Mouse (Mus musculus) intestine, embryonic 16.5 days (tissue): ENCODE results near the gene Olfr92. TPM values are rescaled to one million over a fixed set of nuclear protein-coding genes. Genes with fewer than 3 reads are reported as not detected.

Experiments
- ATAC-seq: fragments of 200-750 bp; cut with Nextera tagmentation; 2 replicates; pipeline ENCODE4 v1.8.0; 2017; ENCODE audit warnings: moderate TSS enrichment, moderate library complexity
- H3K27ac ChIP-seq: fragments of 300-500 bp; sonication (generic); 2 replicates; pipeline ENCODE4 v1.5.1; 2014; ENCODE audit warnings: mild to moderate bottlenecking, low read length
- H3K27me3 ChIP-seq: fragments of 300-500 bp; sonication (generic); replicated peaks from 2 replicates; pipeline ENCODE4 v1.6.1; 2014; ENCODE audit warnings: low read length, control low read depth, mixed read lengths; ENCODE audit not compliant: control insufficient read depth, insufficient read depth
- H3K36me3 ChIP-seq: fragments of 300-500 bp; sonication (generic); 2 replicates; pipeline ENCODE4 v1.6.1; 2014; ENCODE audit warnings: low read length, control low read depth; ENCODE audit not compliant: control insufficient read depth, insufficient read depth
- H3K4me1 ChIP-seq: fragments of 300-500 bp; sonication (generic); 2 replicates; pipeline ENCODE4 v1.6.1; 2014; ENCODE audit warnings: low read length, control low read depth, mixed read lengths; ENCODE audit not compliant: control insufficient read depth, insufficient read depth
- H3K4me2 ChIP-seq: fragments of 300-500 bp; sonication (generic); 2 replicates; pipeline ENCODE4 v1.6.1; 2014; ENCODE audit warnings: low read depth, low read length, control low read depth
- H3K4me3 ChIP-seq: fragments of 300-500 bp; sonication (generic); 2 replicates; pipeline ENCODE4 v1.5.1; 2014; ENCODE audit warnings: mild to moderate bottlenecking, low read length
- H3K9ac ChIP-seq: fragments of 300-500 bp; sonication (generic); 2 replicates; pipeline ENCODE4 v1.6.1; 2014; ENCODE audit warnings: low read depth, low read length
- H3K9me3 ChIP-seq: fragments of 300-500 bp; sonication (generic); 2 replicates; pipeline ENCODE4 v1.6.1; 2016; ENCODE audit warnings: low read length, control low read depth; ENCODE audit not compliant: control insufficient read depth
- WGBS: fragments of 180-500 bp; shearing (Covaris S2); extraction: QIAGEN DNeasy Blood & Tissue Kit; methylation state at CpG from one replicate; pipeline ENCODE4 v1.1.7; 2014; 5-methylcytosine and 5-hydroxymethylcytosine counted together
- polyA plus RNA-seq: library from polyadenylated mRNA; unstranded; fragments of >200 nt; fragmentation: Nextera tagmentation; extraction: Ambion mirVana; gene quantifications from 2 replicates; pipeline ENCODE4 v1.2.1, GENCODE M21; 2015

Olfr92 gene
- polyA plus RNA-seq, 1 experiment from 2014 or later = not detected

DNA sequence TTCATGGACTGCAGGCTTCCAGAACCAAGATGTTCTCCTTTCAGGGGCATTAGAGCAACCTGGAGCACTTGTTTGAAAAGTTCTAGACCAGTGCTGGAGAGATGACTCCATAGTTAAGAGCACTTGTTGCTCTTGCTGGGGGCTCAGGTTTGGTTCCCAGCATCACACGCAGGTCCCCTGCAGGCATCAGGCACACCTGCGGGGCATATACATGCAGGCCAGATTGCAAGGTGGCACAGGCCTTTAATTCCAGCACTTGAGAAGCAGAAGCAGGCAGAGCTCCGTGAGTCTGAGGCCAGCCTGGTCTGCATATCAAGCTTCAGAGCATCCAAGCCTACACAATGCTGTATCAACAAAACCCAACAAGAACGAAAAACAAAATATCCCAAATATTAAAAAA lies 38.2 kb downstream of the Olfr92 start:
- no peak overlapping the region for H3K4me3 ChIP-seq
- H3K9me3 ChIP-seq = no peaks in the 10 kb centered on the region
- H3K27me3 ChIP-seq = no peaks in the 10 kb centered on the region
- H3K36me3 ChIP-seq = no peaks in the 10 kb centered on the region
- no peaks in the 10 kb centered on the region for H3K4me1 ChIP-seq
- no peak overlapping the region for H3K27ac ChIP-seq
- H3K4me2 ChIP-seq = no peak overlapping the region
- 86% methylated on average over 4 of the region's 4 CpGs for WGBS
- no peak overlapping the region for H3K9ac ChIP-seq
- no peak for ATAC-seq

- Histone ChIP-seq H3K4me1 (no peaks in the 10 kb centered on the region), H3K36me3 (no peaks in the 10 kb centered on the region), H3K9me3 (no peaks in the 10 kb centered on the region), H3K9ac (no peak overlapping the region), H3K4me3 (no peak overlapping the region), H3K27ac (no peak overlapping the region), H3K4me2 (no peak overlapping the region), H3K27me3 (no peaks in the 10 kb centered on the region)
- WGBS = 11% methylated on average over 5 of the region's 5 CpGs
- ATAC-seq = no peak
Measured at GRCm38 (mm10) chr17:37080119-37080518, 39.8 kb downstream of the Olfr92 start.

DNA sequence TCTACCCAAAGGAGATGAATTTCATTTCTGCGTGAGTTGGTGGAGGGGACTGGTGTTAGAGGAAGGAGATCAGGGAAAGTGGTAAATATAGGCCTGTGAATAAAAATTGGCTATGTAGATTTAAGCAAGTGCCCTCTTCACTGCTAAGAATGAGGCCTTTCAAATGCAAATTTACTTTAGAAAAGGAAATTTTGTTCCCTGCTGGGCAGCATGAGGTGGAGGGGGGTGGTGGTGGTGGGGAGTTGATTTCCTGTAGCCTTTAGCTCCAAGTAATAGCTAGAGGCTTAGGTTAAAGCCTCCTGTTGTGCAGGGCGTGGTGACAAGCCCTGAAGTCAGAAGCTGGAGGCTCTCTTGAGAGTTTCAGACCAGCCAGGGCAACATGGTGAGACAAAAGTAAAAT lies 40.9 kb downstream of the Olfr92 start:
- Histone ChIP-seq H3K4me3 (no peak overlapping the region), H3K36me3 (peaks cover 4% of the 10 kb centered on the region; the same call in 1 of the 2 replicates), H3K27ac (no peak overlapping the region), H3K4me1 (no peaks in the 10 kb centered on the region), H3K4me2 (no peak overlapping the region), H3K27me3 (no peaks in the 10 kb centered on the region), H3K9ac (no peak overlapping the region), H3K9me3 (no peaks in the 10 kb centered on the region)
- no peak for ATAC-seq
- WGBS = 46% methylated on average over 2 of the region's 2 CpGs

DNA sequence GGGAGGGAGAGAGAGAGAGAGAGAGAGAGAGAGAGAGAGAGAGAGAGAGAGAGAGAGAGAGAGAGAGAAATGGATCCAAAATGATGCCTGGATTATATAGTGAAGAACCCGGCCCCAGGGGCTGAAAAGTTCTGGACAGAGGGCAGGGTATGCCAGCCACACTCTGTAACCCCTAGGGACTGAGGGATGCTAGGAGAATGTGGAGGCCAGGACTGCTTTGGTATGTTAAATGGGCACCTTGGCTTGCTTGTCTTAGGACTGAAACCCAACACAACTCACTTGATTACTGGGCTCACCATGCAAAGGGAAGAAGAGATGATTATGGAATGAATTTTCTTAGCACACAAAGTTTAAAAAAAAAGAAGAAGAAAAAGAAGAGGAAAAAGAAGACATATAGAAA lies 41.7 kb downstream of the Olfr92 start:
- Histone ChIP-seq H3K36me3 (peaks cover 4% of the 10 kb centered on the region; the same call in 1 of the 2 replicates), H3K4me2 (no peak overlapping the region), H3K9ac (no peak overlapping the region), H3K9me3 (no peaks in the 10 kb centered on the region), H3K4me3 (no peak overlapping the region), H3K4me1 (no peaks in the 10 kb centered on the region), H3K27ac (no peak overlapping the region), H3K27me3 (no peaks in the 10 kb centered on the region)
- 59% methylated on average over 1 of the region's 1 CpGs for WGBS
- no peak for ATAC-seq

GRCm38 (mm10) chr17:37075766-37076165 lies 44.1 kb downstream of the Olfr92 start:
- Histone ChIP-seq H3K4me3 (no peak overlapping the region), H3K27ac (no peak overlapping the region), H3K4me2 (no peak overlapping the region), H3K36me3 (peaks cover 4% of the 10 kb centered on the region; the same call in 1 of the 2 replicates), H3K4me1 (no peaks in the 10 kb centered on the region), H3K9ac (no peak overlapping the region), H3K9me3 (no peaks in the 10 kb centered on the region), H3K27me3 (no peaks in the 10 kb centered on the region)
- 87% methylated on average over 2 of the region's 2 CpGs for WGBS
- ATAC-seq = no peak

DNA sequence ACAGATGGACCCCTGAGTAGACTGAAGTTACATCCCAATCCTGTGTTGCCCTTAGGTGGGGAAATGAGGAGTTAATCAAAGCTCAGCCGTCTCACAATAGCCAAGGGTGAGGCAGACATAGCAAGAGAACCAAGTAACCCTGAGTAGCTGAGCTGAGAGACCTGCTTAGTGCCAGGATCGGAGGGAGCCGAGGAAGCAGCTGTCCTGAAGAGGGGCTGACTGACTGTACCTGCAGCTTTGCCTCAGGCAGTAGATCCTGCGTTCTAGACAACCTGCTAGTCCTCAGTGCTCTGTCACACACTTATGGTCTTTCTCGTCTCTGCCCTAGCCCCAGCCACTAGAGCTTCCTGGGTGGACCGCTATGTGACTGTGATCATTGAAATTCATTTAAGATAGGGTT lies 44.7 kb downstream of the Olfr92 start:
- no peak for ATAC-seq
- no peak overlapping the region for H3K9ac ChIP-seq
- no peaks in the 10 kb centered on the region for H3K27me3 ChIP-seq
- no peaks in the 10 kb centered on the region for H3K4me1 ChIP-seq
- H3K36me3 ChIP-seq = peaks cover 4% of the 10 kb centered on the region; the same call in 1 of the 2 replicates
- H3K4me3 ChIP-seq = no peak overlapping the region
- H3K9me3 ChIP-seq = no peaks in the 10 kb centered on the region
- WGBS = 93% methylated on average over 6 of the region's 6 CpGs
- no peak overlapping the region for H3K4me2 ChIP-seq
- H3K27ac ChIP-seq = no peak overlapping the region

DNA sequence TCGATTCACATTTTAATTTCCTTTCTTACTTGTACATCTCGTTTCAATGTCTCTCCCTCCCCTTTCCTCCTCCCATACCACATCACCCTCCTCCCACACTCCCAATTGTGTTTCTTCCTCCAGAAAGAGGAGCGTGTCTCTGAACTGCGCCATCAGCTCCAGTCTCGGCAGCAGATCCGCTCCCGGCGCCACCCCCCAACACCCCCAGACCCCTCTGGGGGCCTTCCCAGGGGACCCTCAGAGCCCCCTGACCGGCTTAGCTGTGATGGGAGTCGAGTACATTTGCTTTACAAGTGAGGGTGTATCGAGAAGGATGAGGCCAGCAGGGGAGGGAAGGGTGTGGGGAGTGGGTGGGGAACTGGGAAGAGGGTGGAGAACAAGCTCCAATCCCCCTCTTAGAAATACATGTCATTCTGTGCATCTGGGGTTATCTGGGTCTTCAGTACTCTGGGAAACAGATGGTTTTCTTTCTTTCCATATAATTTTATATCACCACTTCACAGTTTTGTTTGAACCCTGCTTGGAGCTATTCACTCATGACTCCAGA lies 47.1 kb downstream of the Olfr92 start:
- ATAC-seq = no peak
- no peak overlapping the region for H3K4me3 ChIP-seq
- no peak overlapping the region for H3K4me2 ChIP-seq
- H3K27me3 ChIP-seq = no peaks in the 10 kb centered on the region
- WGBS = 64% methylated on average over 11 of the region's 11 CpGs
- H3K4me1 ChIP-seq = no peaks in the 10 kb centered on the region
- H3K27ac ChIP-seq = no peak overlapping the region
- no peak overlapping the region for H3K9ac ChIP-seq
- H3K36me3 ChIP-seq = peaks cover 4% of the 10 kb centered on the region; the same call in 1 of the 2 replicates
- H3K9me3 ChIP-seq = no peaks in the 10 kb centered on the region

- Histone ChIP-seq H3K9ac (no peak overlapping the region), H3K4me1 (no peaks in the 10 kb centered on the region), H3K4me2 (no peak overlapping the region), H3K9me3 (no peaks in the 10 kb centered on the region), H3K27ac (no peak overlapping the region), H3K27me3 (no peaks in the 10 kb centered on the region), H3K36me3 (peaks cover 4% of the 10 kb centered on the region; the same call in 1 of the 2 replicates), H3K4me3 (no peak overlapping the region)
- 80% methylated on average over 12 of the region's 12 CpGs for WGBS
- ATAC-seq = no peak
Measured at GRCm38 (mm10) chr17:37072080-37072729, 47.7 kb downstream of the Olfr92 start.

GRCm38 (mm10) chr17:37070121-37070520 lies 49.8 kb downstream of the Olfr92 start:
- Histone ChIP-seq H3K27me3 (no peaks in the 10 kb centered on the region), H3K4me1 (no peaks in the 10 kb centered on the region), H3K36me3 (peaks cover 4% of the 10 kb centered on the region; the same call in 1 of the 2 replicates), H3K9ac (no peak overlapping the region), H3K4me2 (no peak overlapping the region), H3K9me3 (no peaks in the 10 kb centered on the region), H3K27ac (no peak overlapping the region), H3K4me3 (no peak overlapping the region)
- no peak for ATAC-seq
- WGBS = 85% methylated on average over 8 of the region's 8 CpGs

DNA sequence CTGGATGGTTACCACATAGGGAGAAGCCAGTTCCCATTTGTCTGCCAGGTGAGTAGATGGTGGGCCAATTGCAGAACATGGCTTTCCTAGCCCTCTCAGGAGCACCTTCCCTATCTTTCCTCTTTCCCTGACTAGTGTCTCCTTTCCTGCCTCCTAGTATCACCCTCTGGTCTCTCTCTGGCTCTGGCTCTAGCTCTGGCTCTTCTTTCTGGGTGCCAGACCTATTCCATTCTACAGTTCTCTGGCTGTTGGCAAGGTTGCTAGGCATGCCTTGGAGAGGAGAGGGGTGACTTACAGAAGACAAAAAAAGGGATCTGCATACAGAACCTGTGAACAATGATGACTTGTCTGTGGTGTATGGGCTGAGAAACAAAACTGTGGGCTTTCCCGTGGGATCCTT lies 52.0 kb downstream of the Olfr92 start:
- WGBS = 90% methylated on average over 1 of the region's 1 CpGs
- H3K27ac ChIP-seq = no peak overlapping the region
- H3K4me2 ChIP-seq = no peak overlapping the region
- no peak overlapping the region for H3K9ac ChIP-seq
- H3K27me3 ChIP-seq = no peaks in the 10 kb centered on the region
- ATAC-seq = no peak
- no peaks in the 10 kb centered on the region for H3K4me1 ChIP-seq
- no peaks in the 10 kb centered on the region for H3K9me3 ChIP-seq
- H3K4me3 ChIP-seq = no peak overlapping the region
- no peaks in the 10 kb centered on the region for H3K36me3 ChIP-seq
